Mouse (Mus musculus) embryonic facial prominence, embryonic 12.5 days (tissue): ENCODE measurements around the gene Txndc5. TPM values are rescaled to one million over a fixed set of nuclear protein-coding genes. Genes with fewer than 3 reads are reported as not detected.

Source experiments
- ATAC-seq: fragments of 200-750 bp; cut with Nextera tagmentation; 2 replicates; pipeline ENCODE4 v1.8.0; 2017; ENCODE audit not compliant: insufficient number of reproducible peaks, insufficient read depth, low FRiP score, low TSS enrichment
- H3K27ac ChIP-seq: fragments of 300-500 bp; sonication (generic); 2 replicates; pipeline ENCODE4 v1.5.1; 2016; ENCODE audit warnings: mild to moderate bottlenecking
- H3K27me3 ChIP-seq: fragments of 300-500 bp; sonication (generic); 2 replicates; pipeline ENCODE4 v1.6.1; 2016; ENCODE audit warnings: mild to moderate bottlenecking, moderate library complexity
- H3K36me3 ChIP-seq: fragments of 300-500 bp; sonication (generic); 2 replicates; pipeline ENCODE4 v1.6.1; 2016; ENCODE audit warnings: mild to moderate bottlenecking
- H3K4me1 ChIP-seq: fragments of 300-500 bp; sonication (generic); 2 replicates; pipeline ENCODE4 v1.6.1; 2016
- H3K4me2 ChIP-seq: fragments of 300-500 bp; sonication (generic); replicated peaks from 2 replicates; pipeline ENCODE4 v1.6.1; 2016; ENCODE audit warnings: mild to moderate bottlenecking, moderate library complexity
- H3K4me3 ChIP-seq: fragments of 300-500 bp; sonication (generic); 2 replicates; pipeline ENCODE4 v1.5.1; 2016; ENCODE audit warnings: mild to moderate bottlenecking
- H3K9ac ChIP-seq: fragments of 300-500 bp; sonication (generic); 2 replicates; pipeline ENCODE4 v1.6.1; 2016; ENCODE audit warnings: mild to moderate bottlenecking, moderate library complexity
- H3K9me3 ChIP-seq: fragments of 300-500 bp; sonication (generic); 2 replicates; pipeline ENCODE4 v1.6.1; 2016; ENCODE audit warnings: mild to moderate bottlenecking, moderate library complexity
- WGBS: fragments of 180-500 bp; shearing (Covaris S2); methylation state at CpG from one replicate; pipeline ENCODE4 v1.1.7; 2016; 5-methylcytosine and 5-hydroxymethylcytosine counted together
- polyA plus RNA-seq: library from polyadenylated mRNA; unstranded; fragments of >200 nt; fragmentation: Nextera tagmentation; extraction: Ambion mirVana; gene quantifications from 2 replicates; pipeline ENCODE4 v1.2.1, GENCODE M21; 2016

Gene Txndc5
- polyA plus RNA-seq, result 212 and 217 TPM in 2 replicates

- 54% methylated on average over 9 of the region's 9 CpGs for whole genome bisulfite sequencing
- no peak for ATAC-seq
- Histone ChIP-seq H3K4me3 (peak within 1 kb of the TSS; percentile 89), H3K9me3 (no peaks in the 10 kb centered on the region), H3K9ac (peak within 1 kb of the TSS; percentile 87), H3K36me3 (no peaks in the 10 kb centered on the region), H3K27ac (peak within 1 kb of the TSS; percentile 91), H3K27me3 (no peaks in the 10 kb centered on the region), H3K4me2 (peak within 1 kb of the TSS; percentile 76), H3K4me1 (peaks cover 26% of the 10 kb centered on the region)
Observed at GRCm38 (mm10) chr13:38528687-38529294, at the start of gene Txndc5. Gene Txndc5, minus strand, starts transcription at chr13:38528824.

- no peak overlapping the region for H3K27ac ChIP-seq
- WGBS, result 70% methylated on average over 3 of the region's 3 CpGs
- no peaks in the 10 kb centered on the region for H3K36me3 ChIP-seq
- H3K27me3 ChIP-seq, result no peaks in the 10 kb centered on the region
- H3K9me3 ChIP-seq, result no peaks in the 10 kb centered on the region
- no peak for ATAC-seq
- H3K9ac ChIP-seq, result no peak overlapping the region
- H3K4me2 ChIP-seq, result no peak overlapping the region
- no peaks in the 10 kb centered on the region for H3K4me1 ChIP-seq
- no peak overlapping the region for H3K4me3 ChIP-seq
Observed at GRCm38 (mm10) chr13:38574668-38575067, 46.0 kb upstream of the Txndc5 start.

GRCm38 (mm10) chr13:38573281-38573680 is 44.7 kb upstream of the Txndc5 start:
- ATAC-seq, result no peak
- H3K27ac ChIP-seq, result no peak overlapping the region
- H3K9me3 ChIP-seq, result no peaks in the 10 kb centered on the region
- no peaks in the 10 kb centered on the region for H3K4me1 ChIP-seq
- H3K9ac ChIP-seq, result no peak overlapping the region
- 82% methylated on average over 1 of the region's 1 CpGs for WGBS
- H3K27me3 ChIP-seq, result no peaks in the 10 kb centered on the region
- no peak overlapping the region for H3K4me2 ChIP-seq
- no peaks in the 10 kb centered on the region for H3K36me3 ChIP-seq
- no peak overlapping the region for H3K4me3 ChIP-seq

GRCm38 (mm10) chr13:38565245-38565644 is 36.6 kb upstream of the Txndc5 start:
- H3K9me3 ChIP-seq, result no peaks in the 10 kb centered on the region
- no peaks in the 10 kb centered on the region for H3K27me3 ChIP-seq
- no peak overlapping the region for H3K4me3 ChIP-seq
- H3K27ac ChIP-seq, result no peak overlapping the region
- no peak overlapping the region for H3K4me2 ChIP-seq
- H3K9ac ChIP-seq, result no peak overlapping the region
- WGBS, result 70% methylated on average over 4 of the region's 4 CpGs
- no peak for ATAC-seq
- H3K36me3 ChIP-seq, result no peaks in the 10 kb centered on the region
- no peaks in the 10 kb centered on the region for H3K4me1 ChIP-seq

- Histone ChIP-seq H3K27ac (no peak overlapping the region), H3K4me1 (no peaks in the 10 kb centered on the region), H3K36me3 (no peaks in the 10 kb centered on the region), H3K9me3 (no peaks in the 10 kb centered on the region), H3K9ac (no peak overlapping the region), H3K27me3 (no peaks in the 10 kb centered on the region), H3K4me2 (no peak overlapping the region), H3K4me3 (no peak overlapping the region)
- 60% methylated on average over 11 of the region's 11 CpGs for WGBS
- ATAC-seq, result no peak
Observed at GRCm38 (mm10) chr13:38554611-38555010, 26.0 kb upstream of the Txndc5 start.

GRCm38 (mm10) chr13:38554210-38554609 is 25.6 kb upstream of the Txndc5 start:
- no peak overlapping the region for H3K4me3 ChIP-seq
- H3K9me3 ChIP-seq, result no peaks in the 10 kb centered on the region
- H3K9ac ChIP-seq, result no peak overlapping the region
- no peak for ATAC-seq
- H3K4me1 ChIP-seq, result no peaks in the 10 kb centered on the region
- no peak overlapping the region for H3K27ac ChIP-seq
- no peaks in the 10 kb centered on the region for H3K27me3 ChIP-seq
- 71% methylated on average over 3 of the region's 3 CpGs for WGBS
- H3K4me2 ChIP-seq, result no peak overlapping the region
- H3K36me3 ChIP-seq, result no peaks in the 10 kb centered on the region

GRCm38 (mm10) chr13:38548681-38549080 is 20.1 kb upstream of the Txndc5 start:
- H3K4me3 ChIP-seq, result no peak overlapping the region
- H3K9me3 ChIP-seq, result no peaks in the 10 kb centered on the region
- H3K27ac ChIP-seq, result no peak overlapping the region
- H3K4me1 ChIP-seq, result no peaks in the 10 kb centered on the region
- no peak for ATAC-seq
- 86% methylated on average over 4 of the region's 5 CpGs for WGBS
- no peaks in the 10 kb centered on the region for H3K27me3 ChIP-seq
- H3K9ac ChIP-seq, result no peak overlapping the region
- no peak overlapping the region for H3K4me2 ChIP-seq
- H3K36me3 ChIP-seq, result no peaks in the 10 kb centered on the region

- Histone ChIP-seq H3K36me3 (no peaks in the 10 kb centered on the region), H3K4me3 (no peak overlapping the region), H3K4me2 (no peak overlapping the region), H3K27me3 (no peaks in the 10 kb centered on the region), H3K9me3 (no peaks in the 10 kb centered on the region), H3K4me1 (no peaks in the 10 kb centered on the region), H3K9ac (no peak overlapping the region), H3K27ac (no peak overlapping the region)
- ATAC-seq, result no peak
- WGBS, result 83% methylated on average over 5 of the region's 5 CpGs
Observed at GRCm38 (mm10) chr13:38547717-38548116, 19.1 kb upstream of the Txndc5 start.

GRCm38 (mm10) chr13:38546754-38547153 is 18.1 kb upstream of the Txndc5 start:
- ATAC-seq, result no peak
- H3K27ac ChIP-seq, result no peak overlapping the region
- H3K9me3 ChIP-seq, result no peaks in the 10 kb centered on the region
- 87% methylated on average over 4 of the region's 4 CpGs for WGBS
- no peak overlapping the region for H3K4me2 ChIP-seq
- no peaks in the 10 kb centered on the region for H3K4me1 ChIP-seq
- no peak overlapping the region for H3K9ac ChIP-seq
- H3K27me3 ChIP-seq, result no peaks in the 10 kb centered on the region
- H3K4me3 ChIP-seq, result no peak overlapping the region
- H3K36me3 ChIP-seq, result no peaks in the 10 kb centered on the region

GRCm38 (mm10) chr13:38545460-38545859 is 16.8 kb upstream of the Txndc5 start:
- Histone ChIP-seq H3K4me1 (no peaks in the 10 kb centered on the region), H3K27me3 (no peaks in the 10 kb centered on the region), H3K9me3 (no peaks in the 10 kb centered on the region), H3K27ac (no peak overlapping the region), H3K4me3 (no peak overlapping the region), H3K9ac (no peak overlapping the region), H3K36me3 (no peaks in the 10 kb centered on the region), H3K4me2 (no peak overlapping the region)
- no peak for ATAC-seq
- WGBS, result 51% methylated on average over 3 of the region's 3 CpGs

- Histone ChIP-seq H3K4me3 (no peak overlapping the region), H3K9ac (no peak overlapping the region), H3K27ac (no peak overlapping the region), H3K4me1 (no peaks in the 10 kb centered on the region), H3K36me3 (no peaks in the 10 kb centered on the region), H3K4me2 (no peak overlapping the region), H3K9me3 (no peaks in the 10 kb centered on the region), H3K27me3 (no peaks in the 10 kb centered on the region)
- 86% methylated on average over 8 of the region's 8 CpGs for WGBS
- no peak for ATAC-seq
Observed at GRCm38 (mm10) chr13:38544769-38545445, 16.3 kb upstream of the Txndc5 start.

GRCm38 (mm10) chr13:38543455-38544125 is 15.0 kb upstream of the Txndc5 start:
- ATAC-seq, result no peak
- no peak overlapping the region for H3K9ac ChIP-seq
- H3K4me2 ChIP-seq, result no peak overlapping the region
- no peak overlapping the region for H3K27ac ChIP-seq
- no peaks in the 10 kb centered on the region for H3K36me3 ChIP-seq
- no peak overlapping the region for H3K4me3 ChIP-seq
- H3K9me3 ChIP-seq, result no peaks in the 10 kb centered on the region
- WGBS, result 85% methylated on average over 8 of the region's 8 CpGs
- no peaks in the 10 kb centered on the region for H3K4me1 ChIP-seq
- no peaks in the 10 kb centered on the region; the same call in 1 of the 2 replicates for H3K27me3 ChIP-seq
